Mouse (Mus musculus): Measurements from ENCODE around the gene Ly75. TPM values are rescaled to one million over a fixed set of nuclear protein-coding genes. Genes with fewer than 3 reads are reported as not detected.
A peak's percentile ranks its signal among the peaks of the same experiment; 100 is the strongest.

The Ly75 gene
- polyA plus RNA-seq, 1 experiment from 2014 or later, result 3.5 TPM

DNA sequence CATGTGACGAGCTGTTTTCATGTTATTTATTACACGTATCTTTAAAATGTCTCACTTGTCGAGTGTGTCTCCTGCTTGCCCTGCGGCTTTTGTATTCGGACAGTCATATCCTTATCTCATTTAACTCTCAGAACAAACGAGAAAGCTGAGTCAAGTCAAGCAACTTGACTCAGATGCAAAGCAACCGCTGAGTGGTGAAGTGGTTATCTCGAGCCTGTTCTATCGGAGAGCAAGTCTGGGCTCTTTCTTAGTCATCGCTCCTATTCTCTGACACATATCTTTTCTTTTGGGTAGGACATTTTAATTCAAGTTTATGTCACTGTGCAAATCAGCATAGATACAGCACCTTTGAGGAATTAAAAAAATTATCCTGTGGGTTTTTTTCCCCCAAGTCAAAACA is 54.5 kb downstream of the Ly75 start:
- Histone ChIP-seq H3K27ac (replicated peaks; ENCODE audit: low read depth, low read length) (no peak overlapping the region), H3K36me3 (replicated peaks; ENCODE audit: control insufficient read depth, insufficient read depth, low read depth, low read length) (no peaks in the 10 kb centered on the region), H3K4me2 (ENCODE audit: low read depth, low read length) (no peak overlapping the region), H3K27me3 (ENCODE audit: control insufficient read depth, insufficient read depth, low read length) (no peaks in the 10 kb centered on the region), H3K4me3 (ENCODE audit: low read depth, low read length) (no peak overlapping the region), H3K4me1 (ENCODE audit: control insufficient read depth, insufficient read depth, low read length) (no peaks in the 10 kb centered on the region), H3K9me3 (replicated peaks; ENCODE audit: control insufficient read depth, low read length) (no peaks in the 10 kb centered on the region), H3K9ac (replicated peaks; ENCODE audit: low read length) (no peak overlapping the region)
- 91% methylated on average over 10 of the region's 10 CpGs for WGBS
- ATAC-seq (replicated peaks; ENCODE audit: insufficient number of reproducible peaks, low FRiP score, low TSS enrichment, low read depth) (no peak), DNase-seq (ENCODE audit: low spot score) (no peak)

DNA sequence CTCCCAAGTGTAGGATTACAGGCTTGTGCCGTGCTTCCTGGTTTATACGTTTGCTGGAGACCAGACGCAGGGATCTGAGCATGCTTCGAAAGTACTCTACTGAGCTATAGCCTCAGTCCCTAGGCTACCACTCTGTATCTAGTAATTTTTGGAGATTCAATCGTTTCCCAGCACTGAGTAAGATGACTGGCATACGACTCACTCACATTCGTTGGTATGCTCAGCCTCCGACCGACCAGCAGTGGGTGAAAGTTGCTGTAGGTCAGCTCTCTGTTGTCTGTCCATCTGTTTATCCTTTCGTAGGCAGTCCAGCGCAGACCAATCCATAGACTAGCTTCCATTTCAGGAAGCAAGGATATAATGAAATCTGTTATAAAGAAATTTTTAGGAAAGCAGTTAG is 55.5 kb downstream of the Ly75 start:
- H3K4me1 ChIP-seq (ENCODE audit: control insufficient read depth, insufficient read depth, low read length), result no peaks in the 10 kb centered on the region
- ATAC-seq (replicated peaks; ENCODE audit: insufficient number of reproducible peaks, low FRiP score, low TSS enrichment, low read depth) (no peak), DNase-seq (ENCODE audit: low spot score) (no peak)
- no peak overlapping the region for H3K9ac ChIP-seq (replicated peaks; ENCODE audit: low read length)
- no peaks in the 10 kb centered on the region for H3K9me3 ChIP-seq (replicated peaks; ENCODE audit: control insufficient read depth, low read length)
- no peak overlapping the region for H3K4me3 ChIP-seq (ENCODE audit: low read depth, low read length)
- H3K4me2 ChIP-seq (ENCODE audit: low read depth, low read length), result no peak overlapping the region
- 89% methylated on average over 11 of the region's 11 CpGs for WGBS
- no peak overlapping the region for H3K27ac ChIP-seq (replicated peaks; ENCODE audit: low read depth, low read length)
- H3K36me3 ChIP-seq (replicated peaks; ENCODE audit: control insufficient read depth, insufficient read depth, low read depth, low read length), result no peaks in the 10 kb centered on the region
- no peaks in the 10 kb centered on the region for H3K27me3 ChIP-seq (ENCODE audit: control insufficient read depth, insufficient read depth, low read length)

DNA sequence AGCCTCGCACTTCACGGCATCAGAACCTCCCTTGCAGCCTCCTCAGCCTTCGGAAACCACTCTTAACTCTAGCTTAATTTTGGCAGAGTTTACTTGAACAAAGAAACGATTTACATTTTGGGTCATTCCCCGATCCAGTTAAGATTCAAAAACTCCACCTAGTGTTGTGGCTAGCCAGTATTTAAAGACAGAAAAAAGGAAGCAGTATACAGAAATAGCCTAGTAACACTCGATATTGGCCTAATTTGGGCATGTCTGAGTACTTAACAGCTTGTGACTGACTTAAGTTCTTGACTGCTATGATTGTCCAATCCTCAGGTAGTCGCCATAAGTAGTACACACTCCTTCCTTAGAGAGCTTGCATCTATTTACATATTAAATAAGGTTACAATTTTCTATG is 56.2 kb downstream of the Ly75 start:
- no peak overlapping the region for H3K9ac ChIP-seq (replicated peaks; ENCODE audit: low read length)
- H3K36me3 ChIP-seq (replicated peaks; ENCODE audit: control insufficient read depth, insufficient read depth, low read depth, low read length), result no peaks in the 10 kb centered on the region
- no peak for DNase-seq (ENCODE audit: low spot score)
- H3K4me1 ChIP-seq (ENCODE audit: control insufficient read depth, insufficient read depth, low read length), result no peaks in the 10 kb centered on the region
- H3K27ac ChIP-seq (replicated peaks; ENCODE audit: low read depth, low read length), result no peak overlapping the region
- no peak for ATAC-seq (replicated peaks; ENCODE audit: insufficient number of reproducible peaks, low FRiP score, low TSS enrichment, low read depth)
- 90% methylated on average over 7 of the region's 7 CpGs for WGBS
- no peak overlapping the region for H3K4me3 ChIP-seq (ENCODE audit: low read depth, low read length)
- H3K27me3 ChIP-seq (ENCODE audit: control insufficient read depth, insufficient read depth, low read length), result no peaks in the 10 kb centered on the region
- H3K4me2 ChIP-seq (ENCODE audit: low read depth, low read length), result no peak overlapping the region
- H3K9me3 ChIP-seq (replicated peaks; ENCODE audit: control insufficient read depth, low read length), result no peaks in the 10 kb centered on the region

DNA sequence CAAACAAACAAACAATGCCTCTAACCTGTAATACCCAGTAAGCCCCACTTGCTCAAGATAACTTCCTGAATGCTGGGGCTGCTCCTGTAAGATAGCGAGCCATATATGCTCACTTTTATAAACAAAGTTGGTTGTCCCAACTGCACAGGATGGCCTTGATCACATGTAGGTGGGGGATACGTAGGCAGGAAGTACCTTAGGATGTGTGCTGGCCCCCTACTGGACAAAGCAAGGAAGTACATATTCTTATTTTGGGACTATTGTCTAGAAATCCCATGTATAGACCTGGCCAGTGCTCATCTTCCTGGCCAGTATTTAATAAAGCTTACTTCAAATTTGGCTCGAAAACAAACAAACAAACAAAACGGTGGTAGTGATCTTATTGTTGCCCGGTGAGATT is 59.7 kb downstream of the Ly75 start:
- H3K4me2 ChIP-seq (ENCODE audit: low read depth, low read length), result no peak overlapping the region
- H3K9me3 ChIP-seq (replicated peaks; ENCODE audit: control insufficient read depth, low read length), result no peaks in the 10 kb centered on the region
- H3K9ac ChIP-seq (replicated peaks; ENCODE audit: low read length), result no peak overlapping the region
- no peaks in the 10 kb centered on the region for H3K27me3 ChIP-seq (ENCODE audit: control insufficient read depth, insufficient read depth, low read length)
- H3K27ac ChIP-seq (replicated peaks; ENCODE audit: low read depth, low read length), result no peak overlapping the region
- WGBS, result 82% methylated on average over 5 of the region's 5 CpGs
- DNase-seq (ENCODE audit: low spot score) (peak; percentile 40), ATAC-seq (replicated peaks; ENCODE audit: insufficient number of reproducible peaks, low FRiP score, low TSS enrichment, low read depth) (no peak)
- no peaks in the 10 kb centered on the region for H3K36me3 ChIP-seq (replicated peaks; ENCODE audit: control insufficient read depth, insufficient read depth, low read depth, low read length)
- no peak overlapping the region for H3K4me3 ChIP-seq (ENCODE audit: low read depth, low read length)
- no peaks in the 10 kb centered on the region for H3K4me1 ChIP-seq (ENCODE audit: control insufficient read depth, insufficient read depth, low read length)

DNA sequence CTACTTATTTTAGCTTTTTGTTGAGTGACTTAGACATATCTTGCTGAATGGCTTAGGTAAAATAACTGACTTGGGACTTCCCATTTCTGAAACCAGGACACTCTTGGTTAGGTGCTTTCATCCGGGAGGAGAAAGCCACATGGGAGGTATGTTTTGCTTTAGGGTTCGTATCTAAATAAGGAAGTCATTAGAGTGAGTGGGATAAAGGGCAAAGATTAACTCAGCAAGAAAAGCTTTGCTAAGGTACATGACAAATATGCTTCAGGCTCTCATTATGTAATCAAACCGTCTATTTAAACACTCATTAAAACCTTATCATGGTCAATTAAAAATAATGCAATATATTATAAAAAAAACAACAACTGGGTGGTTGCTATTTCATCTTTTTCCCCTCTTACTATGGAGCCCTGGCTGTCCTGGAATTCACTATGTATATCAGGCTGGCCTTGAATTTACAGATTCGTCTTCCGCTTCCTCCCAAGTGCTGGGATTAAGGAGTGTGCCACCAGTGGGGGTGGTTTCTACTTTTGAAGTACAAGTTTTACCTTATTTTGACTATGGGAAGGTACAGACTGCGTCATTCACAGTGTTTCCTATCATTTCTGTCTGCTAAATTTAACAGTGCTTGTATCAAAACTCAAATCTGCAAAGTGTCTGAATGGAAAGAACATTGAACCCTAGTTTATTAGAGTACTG is 60.9 kb downstream of the Ly75 start:
- no peak overlapping the region for H3K27ac ChIP-seq (replicated peaks; ENCODE audit: low read depth, low read length)
- H3K4me1 ChIP-seq (ENCODE audit: control insufficient read depth, insufficient read depth, low read length), result no peaks in the 10 kb centered on the region
- WGBS, result 51% methylated on average over 6 of the region's 6 CpGs
- no peak overlapping the region for H3K9ac ChIP-seq (replicated peaks; ENCODE audit: low read length)
- no peak for ATAC-seq (replicated peaks; ENCODE audit: insufficient number of reproducible peaks, low FRiP score, low TSS enrichment, low read depth)
- H3K36me3 ChIP-seq (replicated peaks; ENCODE audit: control insufficient read depth, insufficient read depth, low read depth, low read length), result no peaks in the 10 kb centered on the region
- no peak for DNase-seq (ENCODE audit: low spot score)
- no peaks in the 10 kb centered on the region for H3K27me3 ChIP-seq (ENCODE audit: control insufficient read depth, insufficient read depth, low read length)
- H3K4me3 ChIP-seq (ENCODE audit: low read depth, low read length), result no peak overlapping the region
- no peak overlapping the region for H3K4me2 ChIP-seq (ENCODE audit: low read depth, low read length)
- no peaks in the 10 kb centered on the region for H3K9me3 ChIP-seq (replicated peaks; ENCODE audit: control insufficient read depth, low read length)

DNA sequence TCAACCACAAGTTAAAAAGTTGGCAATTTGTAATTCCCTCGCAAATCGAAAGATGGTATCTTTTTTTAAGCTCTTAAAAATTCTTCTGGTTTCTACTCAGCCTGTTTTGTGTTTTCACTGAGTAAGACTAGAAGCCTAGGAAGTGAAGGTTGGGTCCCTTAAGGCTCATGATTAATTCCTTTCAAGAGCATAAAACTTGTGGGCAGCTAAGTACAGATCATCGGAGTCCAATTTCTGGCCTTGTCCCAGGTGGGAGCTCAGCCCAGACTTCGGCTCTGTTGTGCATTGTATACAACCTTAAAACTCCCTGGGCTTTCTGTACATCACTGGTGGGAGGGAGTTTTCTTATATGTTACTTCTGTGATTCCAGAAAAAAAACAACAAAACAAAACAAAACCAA is 79.3 kb downstream of the Ly75 start:
- Histone ChIP-seq H3K36me3 (replicated peaks; ENCODE audit: control insufficient read depth, insufficient read depth, low read depth, low read length) (no peaks in the 10 kb centered on the region), H3K4me1 (ENCODE audit: control insufficient read depth, insufficient read depth, low read length) (no peaks in the 10 kb centered on the region), H3K27me3 (ENCODE audit: control insufficient read depth, insufficient read depth, low read length) (no peaks in the 10 kb centered on the region), H3K27ac (replicated peaks; ENCODE audit: low read depth, low read length) (no peak overlapping the region), H3K9ac (replicated peaks; ENCODE audit: low read length) (no peak overlapping the region), H3K4me2 (ENCODE audit: low read depth, low read length) (no peak overlapping the region), H3K9me3 (replicated peaks; ENCODE audit: control insufficient read depth, low read length) (no peaks in the 10 kb centered on the region), H3K4me3 (ENCODE audit: low read depth, low read length) (no peak overlapping the region)
- WGBS, result 76% methylated on average over 4 of the region's 4 CpGs
- ATAC-seq (replicated peaks; ENCODE audit: insufficient number of reproducible peaks, low FRiP score, low TSS enrichment, low read depth), result no peak
- DNase-seq (ENCODE audit: low spot score), result no peak

DNA sequence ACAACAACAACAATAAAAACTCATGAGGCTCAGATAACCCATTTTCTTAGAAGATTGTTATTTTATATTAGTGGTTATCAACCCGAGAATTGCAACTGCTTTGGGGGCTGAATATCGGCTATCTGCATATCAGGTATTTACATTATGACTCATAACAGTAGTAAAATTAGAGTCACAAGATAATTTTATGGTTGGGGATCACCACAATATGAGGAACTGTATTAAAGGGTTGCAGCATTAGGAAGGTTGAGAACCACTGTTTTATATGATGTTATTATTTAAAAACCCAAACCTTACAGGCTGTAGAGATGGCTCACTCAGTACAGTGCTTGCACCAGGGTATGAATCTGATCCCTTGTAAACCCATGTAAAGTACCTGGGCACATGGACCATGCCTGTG is 83.8 kb downstream of the Ly75 start:
- Histone ChIP-seq H3K9ac (replicated peaks; ENCODE audit: low read length) (no peak overlapping the region), H3K27me3 (ENCODE audit: control insufficient read depth, insufficient read depth, low read length) (no peaks in the 10 kb centered on the region), H3K9me3 (replicated peaks; ENCODE audit: control insufficient read depth, low read length) (no peaks in the 10 kb centered on the region), H3K4me3 (ENCODE audit: low read depth, low read length) (no peak overlapping the region), H3K36me3 (replicated peaks; ENCODE audit: control insufficient read depth, insufficient read depth, low read depth, low read length) (no peaks in the 10 kb centered on the region), H3K27ac (replicated peaks; ENCODE audit: low read depth, low read length) (no peak overlapping the region), H3K4me2 (ENCODE audit: low read depth, low read length) (no peak overlapping the region), H3K4me1 (ENCODE audit: control insufficient read depth, insufficient read depth, low read length) (no peaks in the 10 kb centered on the region)
- ATAC-seq (replicated peaks; ENCODE audit: insufficient number of reproducible peaks, low FRiP score, low TSS enrichment, low read depth) (no peak), DNase-seq (ENCODE audit: low spot score) (no peak)
- WGBS, result 97% methylated on average over 2 of the region's 2 CpGs

DNA sequence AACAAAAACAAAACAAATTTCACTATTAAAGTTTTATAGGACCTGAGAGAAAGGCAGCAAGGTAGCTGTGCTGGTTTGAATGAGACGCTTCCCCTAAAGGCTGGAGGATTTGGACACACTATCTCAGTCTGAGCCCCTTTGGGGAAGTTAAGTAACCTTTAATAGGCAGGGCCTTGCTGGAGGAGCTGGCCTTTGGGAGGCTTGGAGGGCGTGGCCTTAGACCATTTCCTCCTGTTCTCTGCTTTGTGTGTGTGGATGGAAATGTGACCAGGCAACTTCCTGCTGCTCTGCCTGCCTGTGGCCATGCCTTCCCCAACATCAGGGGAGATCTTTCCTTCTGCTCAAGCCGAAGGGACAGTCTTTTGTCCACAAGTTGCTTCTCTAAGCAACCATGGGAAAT is 84.8 kb downstream of the Ly75 start:
- Histone ChIP-seq H3K4me3 (ENCODE audit: low read depth, low read length) (no peak overlapping the region), H3K27ac (replicated peaks; ENCODE audit: low read depth, low read length) (no peak overlapping the region), H3K9ac (replicated peaks; ENCODE audit: low read length) (no peak overlapping the region), H3K4me2 (ENCODE audit: low read depth, low read length) (no peak overlapping the region), H3K27me3 (ENCODE audit: control insufficient read depth, insufficient read depth, low read length) (no peaks in the 10 kb centered on the region), H3K4me1 (ENCODE audit: control insufficient read depth, insufficient read depth, low read length) (no peaks in the 10 kb centered on the region), H3K36me3 (replicated peaks; ENCODE audit: control insufficient read depth, insufficient read depth, low read depth, low read length) (no peaks in the 10 kb centered on the region), H3K9me3 (replicated peaks; ENCODE audit: control insufficient read depth, low read length) (no peaks in the 10 kb centered on the region)
- WGBS, result 81% methylated on average over 3 of the region's 3 CpGs
- ATAC-seq (replicated peaks; ENCODE audit: insufficient number of reproducible peaks, low FRiP score, low TSS enrichment, low read depth) (no peak), DNase-seq (ENCODE audit: low spot score) (no peak)
